Mouse (Mus musculus) spleen, postnatal 10 days (tissue): Measurements from ENCODE around the gene Sdr9c7.
A peak's percentile ranks its signal among the peaks of the same experiment; 100 is the strongest.
"Not testable (repeated sequence)": the region's sequence is repeated elsewhere in the genome, so short reads cannot be mapped to it uniquely, and the experiment has no call there.

ENCODE experiments used
- DNase-seq, 2 experiments: peaks; one replicate each; pipeline ENCODE4 v3.0.0; 2021 to 2022; ENCODE audit warnings: low spot score in 2 of 2

Sdr9c7 gene

DNA sequence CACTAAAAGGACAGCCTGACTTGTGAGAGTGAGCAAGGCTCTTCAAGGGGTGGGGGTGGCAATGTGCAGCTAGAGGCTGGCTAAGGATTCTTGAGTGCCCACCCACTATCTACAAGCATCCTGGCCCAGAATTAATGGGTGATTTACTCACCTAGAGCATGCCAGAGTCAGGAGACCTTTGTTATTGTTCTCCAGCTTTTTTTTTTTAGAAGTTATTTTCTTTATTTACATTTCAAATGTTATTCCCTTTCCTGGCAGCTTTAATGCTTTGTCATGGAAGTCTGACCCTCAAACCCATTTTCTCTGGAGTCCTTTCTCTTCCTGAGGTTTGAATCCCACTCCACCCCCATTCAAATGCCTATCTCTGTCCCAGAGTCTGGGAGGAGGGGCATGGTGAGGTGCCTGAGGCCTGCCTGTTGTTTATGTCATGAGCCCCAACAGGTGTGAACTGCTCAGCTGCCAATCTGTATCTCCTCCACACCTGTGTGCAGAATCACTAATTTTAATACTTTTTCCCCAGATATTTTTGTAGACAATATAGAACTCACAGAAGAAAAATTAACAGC, 9.2 kb downstream of the Sdr9c7 start:
- DNase-seq = no peak

DNA sequence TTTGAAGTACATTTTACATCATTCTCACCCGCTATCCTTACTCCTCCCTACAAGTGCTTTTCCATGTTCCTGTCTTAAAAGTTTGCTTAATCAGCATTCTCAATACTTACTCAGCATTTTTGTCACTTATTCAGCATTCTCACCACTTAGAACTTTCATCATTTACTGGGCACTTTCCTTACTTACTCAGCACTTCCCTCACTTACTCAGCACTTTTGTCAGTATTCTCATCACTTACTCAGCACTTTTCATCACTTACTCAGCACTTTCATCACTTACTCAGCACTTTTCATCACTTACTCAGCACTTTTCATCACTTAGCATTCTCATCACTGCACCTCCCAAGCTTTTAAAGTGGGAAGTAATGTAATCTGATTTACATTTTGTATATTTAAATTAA, 17.3 kb downstream of the Sdr9c7 start:
- DNase-seq = no peak

DNA sequence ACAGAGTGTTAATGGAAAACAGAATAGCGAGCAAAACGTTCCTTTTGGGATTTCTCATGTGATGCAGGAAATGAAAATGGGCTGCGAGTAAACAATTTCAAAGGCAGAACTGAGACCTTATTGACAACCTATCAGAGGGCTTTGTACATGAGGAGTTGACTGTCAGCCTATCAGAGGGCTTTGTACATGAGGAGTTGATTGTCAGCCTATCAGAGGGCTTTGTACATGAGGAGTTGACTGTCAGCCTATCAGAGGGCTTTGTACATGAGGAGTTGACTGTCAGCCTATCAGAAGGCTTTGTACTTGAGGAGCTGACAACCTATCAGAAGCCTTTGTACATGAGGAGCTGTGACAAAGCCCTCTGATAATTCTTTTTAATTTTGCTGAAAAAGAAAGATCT, 18.9 kb downstream of the Sdr9c7 start:
- DNase-seq = not testable (repeated sequence)

DNA sequence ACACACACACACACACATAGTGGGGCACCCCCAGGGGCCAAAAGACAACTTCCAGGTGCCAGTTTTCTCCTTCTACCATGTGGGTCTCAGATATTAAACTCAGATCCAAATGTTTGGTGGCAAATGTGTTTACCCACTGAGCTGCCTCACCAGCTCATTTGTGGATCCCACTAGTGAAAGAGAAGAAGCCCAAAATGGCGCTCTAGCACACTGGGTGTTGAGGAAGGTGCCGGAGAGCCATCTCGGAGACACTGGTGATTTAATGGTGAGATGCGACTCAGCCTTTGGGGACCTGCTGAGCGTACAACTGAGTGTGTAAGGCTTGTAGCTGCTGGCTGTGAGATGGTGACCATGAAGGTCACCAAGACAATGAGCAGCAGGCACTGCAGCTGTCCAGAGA, 19.3 kb downstream of the Sdr9c7 start:
- no peak for DNase-seq

DNA sequence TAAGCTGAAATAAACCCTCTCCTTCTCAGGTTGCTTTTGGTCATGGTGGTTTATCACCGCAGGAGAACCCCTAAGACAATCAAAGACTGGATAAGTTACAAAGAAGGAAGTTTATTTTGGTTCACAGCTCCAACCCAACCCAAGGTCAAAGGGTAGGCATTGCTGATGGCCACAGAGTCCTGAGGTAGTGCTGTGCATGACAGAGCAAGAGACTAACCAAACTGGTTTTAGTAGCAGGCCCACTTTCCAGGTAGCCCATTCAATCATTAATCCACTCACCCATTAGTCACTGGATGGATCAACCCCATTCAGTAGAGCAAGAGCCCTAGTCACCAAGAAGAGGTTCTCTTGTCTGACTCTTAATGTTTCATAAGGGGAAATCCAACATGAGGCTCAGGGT, 23.9 kb downstream of the Sdr9c7 start:
- DNase-seq = no peak

DNA sequence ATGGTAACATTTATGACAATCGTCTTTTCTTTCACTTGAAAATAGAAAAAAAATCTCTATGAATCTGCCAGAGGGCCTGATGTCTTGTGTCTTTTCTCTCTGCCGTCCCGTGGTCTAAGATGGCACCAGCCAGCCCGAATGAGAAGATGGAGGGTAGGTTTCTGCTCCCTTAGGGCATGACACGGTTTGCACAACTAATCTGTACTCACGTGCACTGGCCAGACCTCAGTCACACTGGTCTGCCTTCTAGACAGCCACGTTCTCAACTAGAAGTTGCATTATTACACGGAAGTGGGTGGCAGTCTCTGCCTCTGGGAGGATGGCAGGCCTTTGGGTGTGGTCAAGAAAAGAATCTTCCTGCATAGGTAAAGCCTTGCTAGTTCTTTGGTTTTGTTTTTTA, 24.7 kb downstream of the Sdr9c7 start:
- no peak for DNase-seq

DNA sequence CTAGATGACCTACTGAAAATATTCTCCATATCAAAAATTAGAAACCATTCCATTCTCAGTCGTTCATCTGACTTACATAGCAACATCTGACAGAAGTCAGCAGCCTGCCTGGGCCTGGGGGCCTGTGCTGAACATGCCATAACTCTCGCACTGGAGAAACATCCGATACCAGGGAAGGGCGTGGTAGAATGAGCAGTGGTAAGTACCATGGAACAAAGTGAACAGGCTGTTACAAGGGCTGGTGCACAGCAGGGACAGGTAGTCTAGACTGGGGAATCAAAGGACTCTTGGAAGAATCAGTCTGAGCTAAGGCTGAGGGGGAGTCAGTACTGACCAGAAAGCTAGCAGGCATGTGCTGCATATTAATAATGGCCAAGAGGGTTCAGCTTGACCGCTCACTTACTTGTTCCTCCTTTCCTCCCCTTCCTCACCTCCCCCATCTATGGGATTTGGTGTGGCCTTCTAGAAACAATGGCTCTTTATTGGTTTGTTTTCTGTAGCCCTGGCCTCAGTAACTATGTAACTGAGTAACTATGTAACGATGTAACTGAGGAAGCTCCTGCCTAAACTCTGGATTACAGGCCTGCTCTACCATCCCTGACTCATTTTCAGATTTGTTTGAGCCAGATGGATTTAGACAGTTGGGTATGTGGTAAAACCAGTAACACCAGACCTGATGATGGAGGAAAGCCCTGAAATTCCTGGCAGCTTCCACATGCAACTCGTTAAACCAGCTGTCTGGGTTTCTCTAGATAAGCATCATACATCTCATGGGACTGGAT, 26.5 kb downstream of the Sdr9c7 start:
- no peak for DNase-seq

DNA sequence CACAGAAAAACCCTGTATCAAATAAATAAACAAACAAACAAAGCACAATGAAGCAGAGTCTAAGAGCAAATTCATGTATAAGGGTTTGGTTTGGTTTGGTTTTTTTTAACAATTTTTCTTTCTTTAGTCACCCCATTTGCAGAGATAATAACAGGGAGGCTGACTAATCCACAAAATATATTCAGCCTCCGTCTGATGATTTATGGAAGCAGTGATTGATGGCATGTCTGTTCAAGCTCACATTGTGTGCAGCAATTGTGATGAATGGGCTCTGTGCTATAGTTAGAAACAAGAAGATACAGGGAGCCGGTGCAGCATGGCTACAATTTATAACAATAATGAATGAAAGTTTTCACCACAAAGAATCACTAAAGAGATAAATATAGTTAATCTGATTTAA, 29.4 kb downstream of the Sdr9c7 start:
- DNase-seq = no peak

DNA sequence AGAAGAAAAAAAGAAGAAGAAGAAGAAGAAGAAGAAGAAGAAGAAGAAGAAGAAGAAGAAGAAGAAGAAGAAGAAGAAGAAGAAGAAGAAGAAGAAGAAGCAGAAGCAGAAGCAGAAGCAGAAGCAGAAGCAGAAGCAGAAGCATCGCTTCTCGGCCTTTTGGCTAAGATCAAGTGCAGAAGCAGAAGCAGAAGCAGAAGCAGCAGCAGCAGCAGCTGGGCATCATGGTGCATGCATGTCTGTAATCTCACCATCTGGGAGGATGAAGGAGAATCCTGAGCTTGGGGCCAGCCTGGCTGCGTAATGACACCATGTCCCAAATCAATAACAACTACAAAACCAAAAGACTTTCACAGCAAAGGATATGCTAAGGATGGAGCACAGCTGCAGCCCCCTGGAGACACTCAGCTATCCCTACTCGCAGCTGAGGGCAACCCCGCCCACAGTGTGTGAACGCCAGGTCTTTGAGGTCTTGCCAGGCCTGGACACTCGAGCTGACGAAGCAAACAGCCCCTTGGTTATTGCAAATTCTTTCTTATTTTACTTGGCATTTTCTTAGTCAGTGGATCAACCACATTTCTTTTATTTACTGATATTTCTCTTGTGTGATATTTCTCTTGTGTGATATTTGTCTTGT, 34.1 kb downstream of the Sdr9c7 start:
- DNase-seq = no peak

DNA sequence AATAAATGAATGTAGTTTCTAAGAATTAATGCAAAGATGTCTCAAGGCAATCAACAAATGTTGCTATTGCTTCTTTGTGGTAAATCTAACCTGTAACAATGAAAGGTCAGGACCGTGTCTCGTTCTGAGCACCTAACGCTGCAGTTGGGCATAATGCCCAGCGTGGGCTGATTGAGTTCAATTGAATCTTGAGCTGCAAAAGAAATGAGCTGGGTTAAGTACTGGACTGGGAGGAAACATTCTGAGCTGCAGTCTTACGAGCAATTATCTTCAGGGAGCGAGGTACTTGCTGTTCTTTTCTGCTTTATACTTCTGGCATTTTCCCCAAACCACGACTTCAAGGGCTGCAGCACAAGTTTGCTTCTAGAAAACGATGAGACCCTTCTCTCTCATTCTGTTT, 38.0 kb downstream of the Sdr9c7 start:
- no peak for DNase-seq

DNA sequence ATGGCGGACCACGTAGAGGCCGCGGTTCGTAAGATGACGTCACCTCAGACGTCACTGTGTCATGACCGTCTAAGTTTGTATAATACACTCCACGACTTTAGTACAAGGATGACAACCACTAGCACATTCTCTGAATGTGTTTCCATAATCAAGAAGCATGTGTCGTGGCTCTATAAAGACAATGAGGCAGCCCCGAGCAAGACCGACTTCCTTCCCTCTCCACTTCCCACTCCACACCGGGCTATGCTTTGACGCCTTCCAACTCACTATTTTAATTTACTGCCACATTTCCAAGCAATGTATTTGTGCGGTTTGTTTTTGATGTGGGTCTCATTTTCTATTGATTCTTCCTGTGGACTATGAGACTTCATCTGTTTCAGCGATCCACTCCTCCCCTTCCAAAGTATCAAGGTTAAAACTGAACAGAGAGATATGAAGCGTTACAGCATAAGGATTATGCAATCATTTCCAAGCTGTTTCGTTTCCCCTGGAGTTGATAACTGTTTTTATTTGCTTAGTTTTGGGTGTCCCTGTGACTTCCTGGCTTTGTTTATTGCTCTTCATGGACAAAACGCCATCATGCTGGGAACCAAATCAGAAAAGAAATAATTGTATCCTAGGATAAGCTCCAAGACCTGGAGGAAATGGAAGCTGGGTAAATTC, 38.6 kb downstream of the Sdr9c7 start:
- DNase-seq = no peak

DNA sequence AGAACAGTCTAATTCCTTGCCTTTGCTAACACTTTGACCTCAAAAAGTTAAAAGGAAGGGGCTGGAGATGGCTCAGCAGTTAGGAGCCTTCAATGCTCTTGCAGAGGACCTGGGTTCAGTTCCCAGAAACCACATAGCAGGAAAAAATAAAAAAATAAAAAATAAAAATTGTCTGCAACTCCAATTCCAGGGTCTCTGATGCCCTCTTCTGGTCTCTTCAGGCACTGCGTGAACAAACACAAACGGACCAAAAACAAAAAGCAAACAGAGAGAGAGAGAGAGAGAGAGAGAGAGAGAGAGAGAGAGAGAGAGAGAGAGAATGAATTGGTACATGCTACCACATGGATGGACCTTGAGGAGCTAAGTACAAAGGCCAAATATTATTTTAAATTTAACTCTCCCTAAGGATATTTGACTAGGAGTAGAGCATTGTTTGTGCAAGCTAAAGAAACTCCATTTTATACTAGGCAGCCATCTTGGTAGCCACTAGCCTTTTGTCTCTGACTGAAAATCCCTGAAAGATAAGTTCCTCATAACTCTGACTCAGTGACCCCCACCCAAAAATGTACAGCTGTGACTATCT, 39.2 kb downstream of the Sdr9c7 start:
- DNase-seq = peak in 1 of 2 experiments; percentile 63

DNA sequence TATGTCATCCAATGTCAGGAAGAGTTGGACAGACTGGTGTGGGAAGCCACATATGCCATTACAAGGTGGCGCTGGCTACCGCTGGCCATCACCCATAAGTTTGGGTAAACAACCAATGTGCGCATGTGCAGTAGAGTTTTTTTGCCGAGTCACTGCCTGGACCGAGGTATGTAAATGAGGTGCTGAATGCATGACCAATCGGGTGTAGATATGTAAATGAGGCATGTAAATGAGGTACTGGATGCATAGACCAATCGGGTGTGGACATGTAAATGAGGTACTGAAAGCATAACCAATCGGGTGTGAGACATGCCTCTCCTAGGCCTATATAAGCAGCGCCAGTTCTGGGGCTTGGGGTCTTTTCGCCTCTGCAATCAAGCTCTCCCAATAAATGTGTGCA, 41.3 kb downstream of the Sdr9c7 start:
- not testable (repeated sequence) for DNase-seq

DNA sequence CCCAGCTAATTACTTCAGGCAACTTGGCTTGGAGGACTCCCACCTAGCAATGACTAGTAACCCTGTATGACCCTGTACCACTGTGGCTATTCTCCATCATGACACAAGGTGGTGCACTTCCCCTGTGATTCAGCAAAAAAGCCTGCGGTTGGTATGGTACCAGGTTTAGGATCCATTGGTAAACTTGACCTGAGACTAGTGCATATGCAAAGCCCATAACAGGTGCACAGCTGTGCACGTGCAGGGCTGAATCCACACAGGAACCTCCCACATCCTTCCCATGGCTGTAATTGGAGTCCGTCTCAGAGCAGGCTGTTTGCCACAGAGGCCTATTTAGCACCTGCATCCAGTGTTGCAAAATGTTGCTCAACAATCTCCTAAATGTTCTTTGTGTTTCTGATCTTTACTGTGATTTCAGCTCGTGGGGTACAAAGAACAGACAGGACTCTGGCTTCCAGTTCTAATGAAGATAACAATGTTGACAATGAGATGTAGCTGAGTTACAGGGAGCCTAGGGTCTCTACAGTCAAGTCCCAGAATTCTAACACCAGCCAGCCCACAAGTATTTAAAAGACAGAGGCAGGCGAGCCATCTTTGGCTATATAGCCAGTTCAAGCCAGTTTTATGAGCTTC, 47.2 kb downstream of the Sdr9c7 start:
- DNase-seq = peak; percentile 9 to 43

DNA sequence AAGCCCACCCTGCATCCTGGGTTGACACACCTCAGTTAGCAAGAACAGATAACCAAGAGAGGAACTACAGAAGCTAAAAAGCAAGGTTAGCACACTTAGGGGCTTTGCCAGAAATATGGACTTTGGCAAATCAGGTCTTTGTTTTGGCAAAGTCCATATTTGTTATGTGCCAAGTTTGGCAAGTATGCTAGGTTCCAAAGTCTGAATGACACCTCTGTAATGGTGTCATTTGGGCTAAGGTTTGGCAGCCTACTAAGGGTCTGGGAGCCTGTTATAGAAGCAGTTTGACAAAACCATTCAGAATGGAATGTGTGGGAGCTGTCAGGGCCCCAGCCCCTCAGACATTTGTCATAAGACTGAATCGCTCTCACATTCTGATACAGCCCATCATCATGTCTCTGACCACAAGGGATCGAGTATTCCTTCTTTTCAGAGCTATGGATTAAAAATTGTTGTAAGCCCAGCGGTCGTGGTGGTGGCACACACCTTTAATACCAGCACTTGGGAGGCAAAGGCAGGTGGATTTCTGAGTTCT, 51.3 kb downstream of the Sdr9c7 start:
- DNase-seq = no peak

DNA sequence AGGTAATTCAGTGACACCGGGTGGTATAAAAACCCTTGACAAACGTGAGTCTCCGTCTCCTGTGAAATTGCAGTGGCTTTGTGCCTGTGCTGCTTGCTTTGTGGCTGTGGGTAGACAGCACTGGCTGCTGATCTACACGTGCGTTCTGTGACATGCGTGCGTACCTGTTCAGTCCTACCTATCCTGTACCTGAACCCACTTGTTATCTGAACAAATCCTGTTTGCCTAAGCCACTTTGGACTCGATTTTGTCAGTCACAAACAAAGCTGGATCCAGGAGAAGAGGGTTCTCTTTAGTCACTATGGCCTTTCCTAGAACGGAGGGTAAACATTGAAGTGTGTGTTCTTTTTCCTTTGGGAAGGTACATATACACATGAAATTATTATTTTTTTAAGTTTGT, 53.1 kb downstream of the Sdr9c7 start:
- no peak for DNase-seq

DNA sequence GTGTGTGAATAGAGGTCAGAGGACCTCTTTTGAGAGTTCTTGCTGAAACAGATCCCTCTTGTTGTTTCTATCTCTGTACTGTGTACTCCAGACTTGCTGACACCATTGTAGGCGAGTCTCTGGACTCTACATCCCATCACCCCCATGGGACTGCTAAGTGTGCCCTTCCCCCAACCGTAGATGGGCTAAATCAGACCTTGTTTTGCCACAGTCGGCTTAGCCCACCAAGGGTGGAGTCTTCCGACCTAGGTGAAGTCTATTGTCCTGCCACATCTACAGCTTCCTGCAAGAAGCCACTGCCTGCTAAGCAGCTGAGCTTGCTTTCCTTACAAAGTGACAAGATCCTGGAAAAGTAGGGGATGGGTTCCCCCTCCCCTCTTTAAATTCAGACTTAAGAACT, 53.5 kb downstream of the Sdr9c7 start:
- DNase-seq = no peak

DNA sequence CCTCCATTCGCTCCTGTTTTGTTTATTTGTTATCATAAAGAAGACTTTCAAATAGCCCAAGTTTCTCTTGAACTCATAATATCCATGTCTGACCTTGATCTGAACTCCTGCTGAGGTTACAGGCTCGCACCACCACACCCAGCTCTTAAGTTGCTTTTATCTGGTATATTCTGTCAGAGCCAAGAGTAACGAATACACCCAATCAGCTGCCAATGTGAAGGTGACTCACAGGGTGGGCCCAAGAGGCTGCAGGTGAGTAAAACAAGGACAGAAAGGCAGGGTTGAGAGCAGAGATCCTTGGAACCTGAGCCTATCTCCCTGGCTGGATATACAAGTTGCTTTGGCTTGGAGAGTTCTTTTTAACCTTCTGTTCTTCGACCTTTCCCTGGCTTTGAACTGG, 56.7 kb downstream of the Sdr9c7 start:
- DNase-seq = no peak

DNA sequence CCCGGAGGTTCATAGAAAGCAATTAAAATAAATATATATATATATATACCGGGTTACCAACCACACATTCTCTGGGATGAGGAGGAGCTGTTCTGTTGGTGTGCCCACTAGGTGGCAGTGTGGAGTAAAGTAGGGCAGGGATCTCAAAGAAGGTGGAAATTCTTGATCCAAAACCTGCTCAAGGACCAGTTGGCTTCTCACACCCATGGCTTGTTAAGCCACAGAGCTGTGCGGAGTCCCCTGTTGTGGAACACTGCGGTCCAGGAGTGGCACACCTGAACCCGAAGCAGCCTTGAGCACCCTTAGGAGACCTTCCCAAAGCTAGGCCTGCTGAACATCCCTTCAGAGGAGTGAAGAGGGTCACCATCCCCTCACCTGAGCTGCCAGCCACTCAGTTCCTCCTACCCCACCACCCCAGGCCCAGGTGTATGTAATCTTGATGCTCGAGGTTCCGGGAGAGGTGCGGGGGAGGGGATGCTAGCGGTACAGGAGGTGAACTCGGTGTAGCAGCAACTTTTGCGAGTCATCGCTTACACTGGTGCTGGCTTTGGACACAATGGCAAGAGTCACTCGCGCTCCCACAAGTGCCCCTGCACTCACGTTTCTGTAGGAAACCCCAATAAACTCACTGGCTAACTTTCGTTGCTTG, 58.0 kb downstream of the Sdr9c7 start:
- peak; percentile 63 to 88 for DNase-seq

DNA sequence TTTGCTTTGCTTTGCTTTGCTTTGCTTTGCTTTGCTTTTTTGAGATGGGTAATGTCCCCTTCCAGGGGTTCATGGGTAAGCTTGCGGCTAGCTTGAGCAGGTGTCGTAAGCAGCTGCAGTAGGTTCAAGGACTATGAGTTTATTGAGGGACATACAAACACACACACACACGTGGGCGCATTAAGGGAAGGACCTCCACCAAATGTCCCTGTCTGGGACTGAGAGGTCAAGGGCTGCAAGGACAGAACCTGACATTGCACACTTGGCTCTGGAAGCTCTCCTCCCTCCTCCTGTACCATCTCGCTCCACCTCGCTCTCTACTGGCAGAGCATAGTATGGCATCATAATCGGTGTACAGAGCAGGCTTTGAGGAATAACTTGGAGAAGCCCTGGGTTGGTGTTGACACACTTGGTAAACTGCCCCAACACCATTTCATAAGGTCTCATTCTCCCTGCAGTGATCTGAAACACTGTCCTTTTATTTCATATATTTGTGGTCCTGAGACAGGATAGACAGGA, 60.9 kb downstream of the Sdr9c7 start:
- no peak for DNase-seq
